Mouse (Mus musculus) cerebellum, adult 2 months (tissue): ENCODE results near the gene Gm10024. TPM values are rescaled to one million over a fixed set of nuclear protein-coding genes. Genes with fewer than 3 reads are reported as not detected.
"Not testable (repeated sequence)": the region's sequence is repeated elsewhere in the genome, so short reads cannot be mapped to it uniquely, and the experiment has no call there.

Experiments used
- DNase-seq, 2 experiments: peaks; one replicate each; pipeline ENCODE4 v3.0.0; 2021
- H3K27ac ChIP-seq: fragments of 200-500 bp; 2 replicates; pipeline ENCODE4 v1.5.1; 2012; ENCODE audit warnings: low read length, control low read depth, inconsistent platforms; ENCODE audit not compliant: insufficient read depth
- H3K27me3 ChIP-seq: fragments of 200-500 bp; 2 replicates; pipeline ENCODE4 v1.6.1; 2012; ENCODE audit warnings: inconsistent platforms, mild to moderate bottlenecking, low read length, moderate library complexity; ENCODE audit not compliant: control insufficient read depth, insufficient read depth
- H3K4me1 ChIP-seq: fragments of 200-500 bp; 2 replicates; pipeline ENCODE4 v1.6.1; 2011; ENCODE audit warnings: low read length; ENCODE audit not compliant: control insufficient read depth, insufficient read depth
- H3K4me3 ChIP-seq: fragments of 200-500 bp; replicated peaks from 2 replicates; pipeline ENCODE3; 2011; ENCODE audit warnings: mild to moderate bottlenecking, low read depth, low read length, control low read depth; ENCODE audit not compliant: insufficient read depth
- CTCF ChIP-seq: fragments of 200-500 bp; IDR thresholded peaks from 2 replicates; pipeline ENCODE4 v1.5.1; 2011; ENCODE audit warnings: low read depth, mild to moderate bottlenecking, control low read depth, low read length, moderate library complexity, borderline replicate concordance; ENCODE audit not compliant: insufficient read depth
- POLR2A ChIP-seq: fragments of 200-500 bp; IDR thresholded peaks from 2 replicates; pipeline ENCODE4 v1.6.1; 2011; ENCODE audit warnings: low read length, control low read depth, borderline replicate concordance; ENCODE audit not compliant: insufficient read depth
- WGBS: fragments of 180-500 bp; shearing (Covaris S2); methylation state at CpG from one replicate; pipeline ENCODE4 v1.1.7; 2018; 5-methylcytosine and 5-hydroxymethylcytosine counted together
- polyA plus RNA-seq: library from polyadenylated mRNA; depleted of rRNA; stranded (reverse); fragments of >200 nt; gene quantifications from 2 replicates; pipeline ENCODE4 v1.2.3, GENCODE M21; 2012; rRNA removed

Gene Gm10024
- polyA plus RNA-seq, 1 experiment = not detected

DNA sequence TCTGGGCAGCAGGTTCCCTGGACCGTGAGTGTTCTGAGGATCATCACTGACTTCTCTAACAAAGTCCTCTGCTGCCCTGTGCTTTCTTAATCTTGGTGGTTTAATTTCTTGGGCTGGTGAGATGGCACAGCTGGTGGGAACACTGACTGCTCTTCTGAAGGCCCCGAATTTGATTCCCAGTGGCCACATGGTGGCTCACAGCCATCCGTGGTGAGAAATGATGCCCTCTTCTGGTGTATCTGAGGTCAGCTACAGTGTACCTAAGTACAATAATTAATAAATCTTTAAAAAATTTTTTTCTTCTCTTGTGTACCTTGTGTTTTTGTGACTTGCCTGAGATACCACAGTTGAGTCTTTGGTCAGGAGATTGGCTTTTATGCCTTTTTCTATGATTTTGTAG, 41.1 kb downstream of the Gm10024 start:
- not testable (repeated sequence) for H3K27me3 ChIP-seq, H3K4me1 ChIP-seq, H3K4me3 ChIP-seq, DNase-seq, H3K27ac ChIP-seq
- 69% methylated on average over 3 of the region's 3 CpGs for WGBS

- Histone ChIP-seq H3K27ac (no peak overlapping the region), H3K4me3 (no peak overlapping the region), H3K4me1 (no peaks in the 10 kb centered on the region), H3K27me3 (no peaks in the 10 kb centered on the region)
- DNase-seq = no peak
- TF ChIP-seq POLR2A = no peak
- TF ChIP-seq CTCF = no peak
Observed at GRCm38 (mm10) chr10:77753448-77753847, 42.2 kb downstream of the Gm10024 start.

DNA sequence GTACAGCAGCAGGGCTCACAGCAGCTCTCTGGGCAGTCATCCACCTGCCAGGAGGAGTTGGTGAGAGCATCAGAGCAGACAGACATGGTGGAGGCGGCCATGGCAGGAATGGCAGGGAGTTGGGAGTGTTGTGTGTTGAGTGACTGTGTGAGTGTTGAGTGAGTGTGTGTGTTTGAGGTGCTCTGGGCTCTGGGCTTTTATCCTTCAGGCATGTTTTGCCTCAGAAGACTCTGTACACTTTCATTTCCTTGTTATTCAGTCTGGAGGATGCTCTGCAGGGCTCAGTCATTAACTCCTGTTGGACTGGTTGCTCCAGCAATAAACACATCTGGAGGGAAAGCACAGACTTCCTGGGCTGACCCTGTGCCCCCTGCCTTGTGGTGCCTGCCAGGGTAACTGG, 48.3 kb downstream of the Gm10024 start, which contains the start of gene Gm3233:
TSS of gene Gm3233 (minus strand) at position 101 of the 400 bp plus-strand sequence.
- not testable (repeated sequence) for H3K4me3 ChIP-seq, H3K27me3 ChIP-seq, H3K27ac ChIP-seq, DNase-seq, H3K4me1 ChIP-seq
- WGBS = 33% methylated on average over 1 of the region's 1 CpGs

Other genes with a start within 250 kb of the Gm10024 start
- 36.5 and 39.0 TPM in 2 replicates for gene Fam207a, start 195.7 kb upstream of the Gm10024 start, polyA plus RNA-seq
- gene Itgb2, start 181.2 kb upstream of the Gm10024 start, polyA plus RNA-seq = 2.3 and 2.4 TPM in 2 replicates
- gene Pttg1ip, start 129.7 kb upstream of the Gm10024 start, polyA plus RNA-seq = 113 and 118 TPM in 2 replicates
- gene Sumo3, start 105.4 kb upstream of the Gm10024 start, polyA plus RNA-seq = 301 and 310 TPM in 2 replicates
- gene Gm49325, start 105.3 kb upstream of the Gm10024 start, polyA plus RNA-seq = 33.8 and 37.7 TPM in 2 replicates
- 37.5 and 39.5 TPM in 2 replicates for gene Ube2g2, start 89.2 kb upstream of the Gm10024 start, polyA plus RNA-seq
- 0.59 and 0.79 TPM in 2 replicates for gene Tspear, start 24.9 kb upstream of the Gm10024 start, polyA plus RNA-seq
- gene Gm19402, start 20.7 kb upstream of the Gm10024 start, polyA plus RNA-seq = not detected in 2 replicates
- not detected in 2 replicates for gene Gm9508, start 14.2 kb upstream of the Gm10024 start, polyA plus RNA-seq
- gene Gm10272, start 4.8 kb upstream of the Gm10024 start, polyA plus RNA-seq = not detected in 2 replicates
- gene Gm10142, start 4.3 kb downstream of the Gm10024 start, polyA plus RNA-seq = not detected in 2 replicates
- not detected in 2 replicates for gene Krtap12-1, start 9.1 kb downstream of the Gm10024 start, polyA plus RNA-seq
- not detected in 2 replicates for gene Gm10100, start 15.0 kb downstream of the Gm10024 start, polyA plus RNA-seq
- not detected in 2 replicates for gene Gm18596, start 31.2 kb downstream of the Gm10024 start, polyA plus RNA-seq
- not detected in 2 replicates for gene Gm9736, start 39.9 kb downstream of the Gm10024 start, polyA plus RNA-seq
- not detected in 2 replicates for gene Gm3233, start 48.2 kb downstream of the Gm10024 start, polyA plus RNA-seq
- gene Gm3238, start 59.9 kb downstream of the Gm10024 start, polyA plus RNA-seq = not detected in 2 replicates
- not detected in 2 replicates for gene Gm7138, start 65.5 kb downstream of the Gm10024 start, polyA plus RNA-seq
- gene Gm3250, start 71.1 kb downstream of the Gm10024 start, polyA plus RNA-seq = not detected in 2 replicates
- not detected in 2 replicates for gene Gm7137, start 76.7 kb downstream of the Gm10024 start, polyA plus RNA-seq
- gene Gm9639, start 83.6 kb downstream of the Gm10024 start, polyA plus RNA-seq = not detected in 2 replicates
- gene Gm19668, start 87.7 kb downstream of the Gm10024 start, polyA plus RNA-seq = not detected in 2 replicates
- not detected in 2 replicates for gene Gm9507, start 100.4 kb downstream of the Gm10024 start, polyA plus RNA-seq
- not detected in 2 replicates for gene Gm2696, start 103.2 kb downstream of the Gm10024 start, polyA plus RNA-seq
- not detected in 2 replicates for gene Krtap10-4, start 115.6 kb downstream of the Gm10024 start, polyA plus RNA-seq
- not detected in 2 replicates for gene Krtap10-10, start 124.5 kb downstream of the Gm10024 start, polyA plus RNA-seq
- not detected in 2 replicates for gene Gm36176, start 135.3 kb downstream of the Gm10024 start, polyA plus RNA-seq
- not detected in 2 replicates for gene Gm10318, start 141.4 kb downstream of the Gm10024 start, polyA plus RNA-seq
- not detected in 2 replicates for gene Gm3285, start 150.5 kb downstream of the Gm10024 start, polyA plus RNA-seq
- 1.5 and 1.8 TPM in 2 replicates for gene Lrrc3, start 191.1 kb downstream of the Gm10024 start, polyA plus RNA-seq